In genomic region chr6:98525286-98525685, GRCm38 (mm10) we compare ENCODE assay signal across 8 mouse cellular contexts.
DNase-seq lines count a peak whose midpoint lies in the region; ATAC-seq and TF ChIP-seq lines count a peak whose summit lies in the region.

No protein-coding gene starts in this region.

- 3% methylated on average over 6 of the region's 6 CpGs for WGBS in kidney, embryonic 15.5 days

- peaks cover 37% of the 10 kb centered on the region for H3K27me3 ChIP-seq in kidney, embryonic 15.5 days

- peak; percentile 38 for DNase-seq in kidney, adult 18-20 months
- DNase-seq in ES-E14 (ENCODE audit: low read depth, low spot score): peak; percentile 54
- DNase-seq in brain, embryonic 18.5 days (ENCODE audit: low read depth, low spot score): peak; percentile 64
- peak; percentile 60 for DNase-seq in gastrocnemius, postnatal 10 days
- DNase-seq in layer of hippocampus, postnatal 36 days: peak; percentile 34 to 48
- DNase-seq in naive thymus-derived CD4-positive, alpha-beta T cell, adult 2 months (ENCODE audit: low read depth): peak; percentile 80

- no peaks in the 10 kb centered on the region for H3K9me3 ChIP-seq in kidney, embryonic 15.5 days (replicated peaks)
- no peaks in the 10 kb centered on the region for H3K9me3 ChIP-seq in ES-E14 (ENCODE audit: control insufficient read depth, insufficient read depth, low read depth, low read length)

- H3K4me1 ChIP-seq in kidney, embryonic 15.5 days: peaks cover 5% of the 10 kb centered on the region
- H3K4me1 ChIP-seq in ES-E14 (ENCODE audit: control insufficient read depth in 2 of 2, insufficient read depth in 2 of 2, low read length in 2 of 2, poor library complexity in 1 of 2): peaks cover 4 to 7% of the 10 kb centered on the region in 2 experiments; a peak in 3 of 4 replicates

- H3K36me3 ChIP-seq in kidney, embryonic 15.5 days: no peaks in the 10 kb centered on the region
- H3K36me3 ChIP-seq in ES-E14 (ENCODE audit: control insufficient read depth, insufficient read depth, low read length, poor library complexity, severe bottlenecking): no peaks in the 10 kb centered on the region

- no peak for ATAC-seq in kidney, embryonic 15.5 days (replicated peaks; ENCODE audit: low FRiP score)
- no peak for ATAC-seq in erythroblast, adult 5-6 weeks (replicated peaks; ENCODE audit: low FRiP score, poor library complexity, severe bottlenecking)

- H3K4me3 ChIP-seq in kidney, embryonic 15.5 days (replicated peaks): no peak overlapping the region
- no peak overlapping the region for H3K4me3 ChIP-seq in ES-E14 (ENCODE audit: insufficient read depth in 1 of 2, low read depth in 1 of 2, low read length in 2 of 2, poor library complexity in 1 of 2, severe bottlenecking in 1 of 2)

- no peak overlapping the region for H3K9ac ChIP-seq in kidney, embryonic 15.5 days
- H3K9ac ChIP-seq in ES-E14 (ENCODE audit: insufficient read depth, low read depth, low read length, poor library complexity, severe bottlenecking): no peak overlapping the region

- in situ Hi-C loops in ES-E14 (cut with MboI; ENCODE audit: low sequenced_read_pairs in 2 of 2, unreplicated experiment in 2 of 2): loop anchor here in 1 of 2 experiments (10.0 kb wide), 1 partner anchor 510 kb away; no protein-coding TSS in a partner anchor

- no peak overlapping the region for H3K4me2 ChIP-seq in kidney, embryonic 15.5 days

- no peak overlapping the region for H3K27ac ChIP-seq in kidney, embryonic 15.5 days
- no peak overlapping the region for H3K27ac ChIP-seq in ES-E14 (ENCODE audit: insufficient read depth, low read depth, low read length, poor library complexity, severe bottlenecking)

TF ChIP-seq in ES-E14, 5 proteins besides CTCF, POLR2A, EP300 and RAD21:
- TF ChIP-seq HCFC1 (IDR thresholded peaks at IDR 0.05; ENCODE audit: borderline replicate concordance, insufficient read depth, low read length) (no peak), MAFK (IDR thresholded peaks at IDR 0.05; ENCODE audit: insufficient read depth, low read depth, low read length) (no peak), CHD2 (IDR thresholded peaks at IDR 0.05; ENCODE audit: low read depth, low read length) (no peak), ZNF384 (IDR thresholded peaks at IDR 0.05; ENCODE audit: low read depth, low read length) (peak; percentile 100), ZC3H11A (IDR thresholded peaks at IDR 0.05; ENCODE audit: borderline replicate concordance, low read depth, low read length) (peak; percentile 94)
